Mouse (Mus musculus): ENCODE data around the gene C5ar1.

- no peak for TF ChIP-seq GATA1 (IDR thresholded peaks at IDR 0.05; ENCODE audit: borderline replicate concordance, low read length)
- TF ChIP-seq FLI1 (IDR thresholded peaks at IDR 0.05; ENCODE audit: low read length), result no peak
These were observed 13.3 kb upstream of the C5ar1 start for GRCm38 (mm10) chr7:16272681-16273080.
